Mouse (Mus musculus): ENCODE measurements around the gene Map2k6.
"Not testable (repeated sequence)": the region's sequence is repeated elsewhere in the genome, so short reads cannot be mapped to it uniquely, and the experiment has no call there.

DNA sequence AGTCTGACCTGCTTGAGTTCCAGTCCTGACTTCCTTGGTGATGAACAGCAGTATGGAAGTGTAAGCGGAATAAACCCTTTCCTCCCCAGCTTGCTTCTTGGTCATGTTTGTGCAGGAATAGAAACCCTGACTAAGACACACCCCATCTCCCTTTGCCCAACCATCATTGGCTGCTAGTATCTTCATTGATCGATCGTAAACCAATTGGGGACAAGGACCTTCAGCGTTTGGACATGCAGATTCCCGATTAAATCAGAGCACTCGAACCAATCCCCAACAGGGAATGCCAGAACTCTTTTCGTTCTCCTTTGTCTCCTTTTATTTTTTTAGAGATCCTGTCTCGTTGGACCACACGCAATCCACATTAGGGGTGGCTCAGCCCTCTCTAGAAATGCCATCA, 43.8 kb upstream of the Map2k6 start:
- not testable (repeated sequence) for TF ChIP-seq EP300, CTCF (IDR thresholded peaks at IDR 0.05; ENCODE audit: low read depth)

Measured in liver, postnatal 0 days (tissue).